Mouse (Mus musculus) Patski (cell line): ENCODE measurements around the gene Plekhd1. TPM values are rescaled to one million over a fixed set of nuclear protein-coding genes. Genes with fewer than 3 reads are reported as not detected.

Experiments used
- ATAC-seq: fragments of 100-300 bp; one replicate; pipeline ENCODE4 v1.8.0; 2021
- CTCF ChIA-PET: fragments of 350-600 bp; sonication (Branson Sonifier 250); formaldehyde crosslinking; loops from one replicate; lab custom pipeline; 2022; ENCODE audit warnings: inconsistent platforms; lab: Charles Lee
- POLR2A ChIA-PET: fragments of 350-600 bp; sonication (Branson Sonifier 250); formaldehyde crosslinking; loops from one replicate; lab custom pipeline; 2022; ENCODE audit warnings: antibody characterized with exemption, inconsistent platforms; lab: Charles Lee
- DNase-seq: peaks from one replicate; pipeline ENCODE4 v3.0.0-alpha.2; 2011; ENCODE audit warnings: low read depth, low spot score
- H3K27me3 ChIP-seq: fragments of 371-371 bp; one replicate; pipeline ENCODE4 v1.5.1; 2021
- CTCF ChIP-seq: fragments of 100-300 bp; IDR thresholded peaks from one replicate; pipeline ENCODE4 v1.5.1; 2021
- in situ Hi-C: fragments of 300-500 bp; cut with MboI; formaldehyde crosslinking; loops from 3 replicates; pipeline ENCODE4 v1.11.1; 2018; ENCODE audit warnings: low pct_unique_long_range_greater_than_20kb, mixed read lengths
- polyA plus RNA-seq: library from polyadenylated mRNA; unstranded; gene quantifications from one replicate; pipeline ENCODE4 v1.2.3, GENCODE M21; 2021

Plekhd1 gene
- polyA plus RNA-seq, 1 experiment from 2014 or later, result not detected

DNA sequence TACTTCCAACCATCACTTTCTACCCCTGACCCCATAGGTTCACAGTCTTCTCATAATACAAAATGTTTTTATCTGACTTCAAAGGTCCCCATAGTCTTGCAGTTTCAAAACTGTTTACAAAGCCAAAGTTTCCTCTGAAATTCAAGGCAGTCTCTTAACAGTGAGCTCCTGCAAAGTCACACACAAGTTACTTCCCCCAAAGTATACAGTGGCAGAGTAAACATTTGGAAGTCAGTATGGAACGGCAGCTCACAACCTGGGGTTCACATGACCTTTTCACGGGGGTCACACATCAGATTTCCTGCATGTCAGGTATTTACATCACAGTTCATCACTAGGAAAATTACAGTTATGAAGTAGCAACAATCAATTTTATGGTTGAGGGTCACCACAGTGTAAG lies 28.5 kb upstream of the Plekhd1 start:
- in situ Hi-C loops, result loop anchor here (25.0 kb wide), 1 partner anchor 502 kb away; no protein-coding TSS in a partner anchor

DNA sequence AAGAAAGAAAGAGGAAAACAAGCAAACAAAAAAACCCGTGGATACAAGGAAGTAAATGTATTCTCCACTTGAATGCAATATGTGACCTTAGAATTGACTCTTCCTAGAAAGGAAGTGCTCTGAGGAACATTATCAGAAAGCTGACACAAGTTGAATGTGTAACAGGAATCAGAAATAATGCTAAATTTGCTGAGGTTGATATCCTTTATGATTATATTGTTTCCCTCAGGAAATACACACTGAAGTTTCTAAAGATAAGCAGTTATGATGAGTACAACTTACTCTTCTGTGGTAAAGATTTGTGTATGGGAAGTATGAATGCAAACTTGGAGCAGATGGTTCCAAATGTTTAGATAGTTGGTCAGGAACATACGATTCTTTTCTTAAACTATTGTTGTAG lies 24.0 kb upstream of the Plekhd1 start:
- CTCF ChIA-PET, result no interaction called here
- TF ChIP-seq CTCF, result no peak

More for the DNA sequence above, 28.5 kb upstream of the Plekhd1 start:
- TF ChIP-seq CTCF, result no peak
- DNase-seq, result no peak
- H3K27me3 ChIP-seq, result no peaks in the 10 kb centered on the region
- CTCF ChIA-PET, result no interaction called here
- no peak for ATAC-seq
- POLR2A ChIA-PET, result interaction anchor here (0.6 kb wide), 1 partner anchor 1353 kb away, joined by 3 read pairs; no protein-coding TSS in a partner anchor

DNA sequence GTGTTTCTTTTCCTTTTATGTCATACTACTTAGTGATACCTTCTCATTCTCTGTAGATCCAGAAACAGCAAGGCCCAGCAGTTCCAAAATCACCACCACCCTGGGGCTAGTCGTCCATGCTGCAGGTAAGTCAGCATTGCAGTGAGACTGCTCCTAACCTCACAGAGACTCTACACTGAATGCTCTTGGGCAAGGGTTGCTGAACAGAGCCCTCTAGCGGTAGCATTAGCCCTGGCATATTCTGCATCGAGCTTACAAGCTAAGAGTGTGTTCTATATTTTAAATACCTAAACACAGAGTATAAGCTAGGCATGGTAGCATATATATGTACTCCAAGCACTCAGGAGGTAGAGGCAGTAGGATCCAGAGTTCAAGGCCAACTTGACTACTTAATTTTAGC lies 19.2 kb upstream of the Plekhd1 start:
- H3K27me3 ChIP-seq, result no peaks in the 10 kb centered on the region
- ChIA-PET POLR2A (no interaction called here), CTCF (interaction anchor here (0.6 to 4.1 kb wide), 19 partner anchors 9 to 515 kb away, joined by 3 to 27 read pairs (median 3); partner anchors contain the start of gene Erh)
- no peak for DNase-seq
- no peak for ATAC-seq
- in situ Hi-C loops, result loop anchor here (25.0 kb wide), 1 partner anchor 511 kb away; no protein-coding TSS in a partner anchor
- peak; percentile 85 for TF ChIP-seq CTCF

More for the DNA sequence above, 24.0 kb upstream of the Plekhd1 start:
- ATAC-seq (no peak), DNase-seq (no peak)
- H3K27me3 ChIP-seq, result no peaks in the 10 kb centered on the region
- in situ Hi-C loops, result loop anchor here (25.0 kb wide), 1 partner anchor 506 kb away; no protein-coding TSS in a partner anchor
- POLR2A ChIA-PET, result no interaction called here

DNA sequence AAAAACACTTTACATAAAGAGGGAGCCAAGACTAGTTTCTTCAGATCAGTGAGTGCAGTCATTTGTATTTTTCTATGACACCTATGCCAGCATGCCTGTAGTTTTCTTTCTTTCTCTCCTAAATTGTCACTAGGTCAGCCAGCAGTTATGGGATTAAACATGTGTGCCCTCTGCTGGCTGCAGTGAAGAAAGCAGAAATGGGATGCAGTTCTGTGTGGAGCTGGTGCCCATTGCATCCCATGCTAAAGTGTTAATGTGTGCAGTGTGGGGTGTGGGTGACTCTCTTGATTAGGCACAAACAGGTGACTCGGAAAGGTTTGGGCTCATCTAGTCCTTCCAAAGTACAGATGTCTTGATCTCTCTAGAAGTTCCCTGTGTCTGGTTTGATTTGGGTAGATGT lies 11.1 kb upstream of the Plekhd1 start:
- ATAC-seq (no peak), DNase-seq (no peak)
- in situ Hi-C loops, result no loop called here
- no peaks in the 10 kb centered on the region for H3K27me3 ChIP-seq
- ChIA-PET CTCF (interaction anchor here (2.6 kb wide), 1 partner anchor 8 kb away, joined by 8 read pairs; no protein-coding TSS in a partner anchor), POLR2A (no interaction called here)
- peak; percentile 81 for TF ChIP-seq CTCF

DNA sequence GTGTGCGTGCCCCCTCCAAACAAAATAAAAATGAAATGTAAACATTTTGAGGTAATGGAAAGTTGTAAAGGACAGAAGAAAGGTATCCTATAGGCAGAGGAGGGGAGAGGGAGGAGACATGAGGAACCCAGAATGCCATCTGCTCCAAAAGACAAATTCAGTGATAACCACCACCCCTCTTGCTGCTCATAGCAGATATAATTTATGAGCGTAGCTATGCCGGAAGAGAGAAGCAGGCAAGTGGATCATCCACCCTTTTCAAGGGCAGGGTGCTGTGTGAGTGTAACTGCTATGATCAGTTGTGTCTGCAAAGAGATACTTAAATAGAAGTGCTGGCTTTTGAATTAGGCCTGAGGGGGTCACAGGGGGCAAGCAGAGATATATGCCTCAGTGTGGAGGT lies 8.8 kb upstream of the Plekhd1 start:
- DNase-seq, result no peak
- in situ Hi-C loops, result no loop called here
- POLR2A ChIA-PET, result no interaction called here
- ATAC-seq, result no peak
- CTCF ChIA-PET, result interaction anchor here (2.6 kb wide), 1 partner anchor 10 kb away, joined by 8 read pairs; no protein-coding TSS in a partner anchor
- TF ChIP-seq CTCF, result no peak
- no peaks in the 10 kb centered on the region for H3K27me3 ChIP-seq

DNA sequence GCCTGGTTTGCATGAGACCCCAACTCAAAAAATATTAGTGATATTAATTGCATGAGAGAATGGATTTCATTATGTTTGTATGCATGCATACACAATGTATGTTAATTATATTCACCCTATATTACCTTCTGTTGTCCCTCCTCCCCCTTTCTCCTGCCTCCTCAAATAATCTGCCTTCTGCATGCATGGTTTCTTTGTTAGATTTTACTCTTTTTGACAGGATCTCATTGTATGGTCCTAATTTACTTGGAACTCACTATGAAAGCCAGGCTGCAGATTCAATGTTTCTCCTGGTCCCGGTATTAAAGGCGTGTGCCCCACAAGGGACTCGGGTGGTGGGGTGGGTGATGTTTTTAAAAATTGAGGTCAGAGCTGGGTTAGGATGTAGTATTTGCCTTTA lies 8.1 kb upstream of the Plekhd1 start:
- CTCF ChIA-PET, result no interaction called here
- no peaks in the 10 kb centered on the region for H3K27me3 ChIP-seq
- POLR2A ChIA-PET, result no interaction called here
- DNase-seq, result no peak
- in situ Hi-C loops, result no loop called here
- ATAC-seq, result no peak
- no peak for TF ChIP-seq CTCF

DNA sequence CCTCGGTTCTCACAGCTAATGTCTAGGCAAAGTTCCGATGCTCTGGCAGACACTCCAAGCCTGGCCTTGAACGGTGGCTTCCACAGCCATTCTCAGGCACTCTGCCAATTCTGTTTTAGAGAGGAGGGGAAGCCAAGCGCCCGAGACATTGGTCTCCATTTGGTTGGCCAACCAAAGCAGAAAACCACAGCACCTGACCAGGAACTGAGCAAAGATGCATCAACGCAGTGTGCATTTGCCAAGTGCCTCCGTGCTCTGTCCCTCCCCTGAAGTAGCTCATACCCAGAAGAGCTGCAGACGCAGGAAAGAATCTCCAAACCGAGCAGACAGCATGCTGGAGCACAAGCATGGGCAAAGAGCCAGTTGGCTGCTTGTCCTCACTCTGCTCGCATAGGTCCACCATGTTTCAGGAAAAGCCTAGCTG lies 4.6 kb upstream of the Plekhd1 start:
- H3K27me3 ChIP-seq, result no peaks in the 10 kb centered on the region
- peak; percentile 33 for DNase-seq
- POLR2A ChIA-PET, result interaction anchor here (0.6 kb wide), 1 partner anchor 529 kb away, joined by 4 read pairs; no protein-coding TSS in a partner anchor
- in situ Hi-C loops, result no loop called here
- TF ChIP-seq CTCF, result no peak
- CTCF ChIA-PET, result interaction anchor here (1.1 kb wide), 2 partner anchors 12 to 14 kb away, joined by 3 to 5 read pairs; no protein-coding TSS in a partner anchor
- peak; percentile 17 for ATAC-seq

DNA sequence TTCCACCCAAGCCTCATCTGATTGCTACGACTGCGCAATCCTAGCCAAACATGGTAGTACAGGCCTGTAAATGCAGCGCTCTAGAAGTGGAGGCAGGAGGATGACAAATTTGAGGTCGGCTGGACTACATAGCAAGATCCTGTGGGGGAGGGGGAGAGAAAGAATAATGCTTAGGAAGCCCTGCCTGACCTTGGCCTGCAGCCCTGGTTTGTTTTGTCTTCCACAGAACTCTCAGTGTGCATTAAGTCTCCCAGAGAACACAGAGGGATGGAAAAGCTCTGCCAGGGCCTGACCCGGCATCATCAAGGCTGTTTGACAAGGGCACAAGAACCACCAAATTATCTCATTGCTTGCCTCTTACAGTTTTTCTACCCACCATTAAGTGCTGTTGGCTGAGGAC lies 2.7 kb upstream of the Plekhd1 start:
- DNase-seq (no peak), ATAC-seq (no peak)
- ChIA-PET CTCF (no interaction called here), POLR2A (no interaction called here)
- H3K27me3 ChIP-seq, result no peaks in the 10 kb centered on the region
- no peak for TF ChIP-seq CTCF
- in situ Hi-C loops, result no loop called here

DNA sequence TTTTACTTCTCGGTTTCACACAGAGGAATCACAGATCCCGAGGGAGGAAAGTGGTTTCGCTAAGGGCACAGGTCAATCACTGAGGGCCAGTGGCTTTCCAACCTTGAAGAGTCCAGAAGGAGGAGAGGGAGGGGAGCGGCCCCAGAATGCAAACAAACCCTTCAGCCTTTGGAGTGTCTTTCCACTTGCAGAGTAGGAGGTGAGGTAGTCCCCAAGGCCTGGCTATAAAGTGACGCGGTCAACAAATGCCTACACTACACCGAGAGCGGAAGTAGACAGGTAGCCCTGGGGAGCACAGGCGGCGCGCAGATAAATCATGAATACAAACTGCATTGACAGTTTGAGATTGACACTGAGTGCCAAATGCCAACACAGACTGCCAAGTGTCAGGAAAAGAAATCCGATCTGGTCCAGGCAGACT lies 710 bp upstream of the Plekhd1 start:
- no peak for TF ChIP-seq CTCF
- in situ Hi-C loops, result no loop called here
- no peaks in the 10 kb centered on the region for H3K27me3 ChIP-seq
- POLR2A ChIA-PET, result interaction anchor here (0.6 kb wide), 1 partner anchor 221 kb away, joined by 7 read pairs; no protein-coding TSS in a partner anchor
- CTCF ChIA-PET, result no interaction called here
- no peak for ATAC-seq
- DNase-seq, result no peak

DNA sequence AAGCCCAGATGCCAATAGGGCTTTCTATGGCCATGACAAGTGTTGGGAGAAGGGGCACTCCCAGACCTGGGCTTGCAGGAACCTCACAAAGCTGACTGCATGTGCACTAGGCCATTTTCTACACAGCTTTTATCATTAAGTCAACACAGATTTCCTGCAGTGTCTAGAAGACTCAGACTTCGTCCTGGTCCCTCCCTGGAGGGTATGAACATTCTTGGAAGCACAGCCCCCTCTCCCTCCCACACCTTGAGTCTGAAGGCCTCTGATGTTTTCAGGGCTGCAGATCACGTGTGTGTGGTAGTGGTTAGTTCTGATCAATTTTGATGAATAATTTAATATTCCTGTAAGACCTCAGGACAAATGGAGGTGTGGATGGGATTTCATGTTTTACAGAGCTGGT lies 1.3 kb downstream of the Plekhd1 start:
- DNase-seq (no peak), ATAC-seq (no peak)
- no peak for TF ChIP-seq CTCF
- in situ Hi-C loops, result no loop called here
- ChIA-PET CTCF (no interaction called here), POLR2A (no interaction called here)
- no peaks in the 10 kb centered on the region for H3K27me3 ChIP-seq

DNA sequence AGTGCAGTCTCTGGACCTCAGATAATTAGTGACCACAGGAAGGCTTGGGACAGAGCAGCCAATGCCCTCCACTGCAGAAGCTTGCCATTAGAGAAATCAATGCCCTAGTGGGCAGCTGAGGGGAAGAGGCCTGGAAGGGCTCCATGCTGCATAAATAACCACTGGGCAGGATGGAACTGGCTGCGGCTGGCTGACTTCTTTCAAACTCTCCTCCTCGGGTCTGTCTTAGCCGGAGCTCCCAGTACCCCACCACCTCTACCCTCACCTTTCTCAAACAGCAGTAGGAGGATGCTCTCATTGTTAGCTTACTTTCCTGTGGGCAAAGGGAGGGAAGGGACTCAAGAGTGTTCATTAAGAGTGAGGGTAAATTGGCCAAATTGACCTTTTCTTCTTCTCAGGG lies 2.6 kb downstream of the Plekhd1 start:
- in situ Hi-C loops, result no loop called here
- ATAC-seq (no peak), DNase-seq (no peak)
- TF ChIP-seq CTCF, result no peak
- H3K27me3 ChIP-seq, result no peaks in the 10 kb centered on the region
- ChIA-PET CTCF (no interaction called here), POLR2A (interaction anchor here (1.2 kb wide), 1 partner anchor 12 kb away, joined by 3 read pairs; no protein-coding TSS in a partner anchor)
